Mouse (Mus musculus) right cerebral cortex, postnatal 36 days (tissue): ENCODE measurements at regions not wholly inside any gene's neighbourhood (a gene's known extent, or its start where the extent isn't known, plus 50 kb on each side); places are given as distances from the start of the nearest gene placed in this dataset.
"Not testable (repeated sequence)": the region's sequence is repeated elsewhere in the genome, so short reads cannot be mapped to it uniquely, and the experiment has no call there.

Experiments used
- DNase-seq, 2 experiments: peaks; one replicate each; pipeline ENCODE4 v3.0.0; 2022; ENCODE audit warnings: low spot score in 2 of 2, mixed read lengths in 1 of 2

- not testable (repeated sequence) for DNase-seq
Observed at GRCm38 (mm10) chrX:19341231-19342007, 139.7 kb downstream of the Tex13c3 start.

- no peak for DNase-seq
Observed at GRCm38 (mm10) chrX:19313286-19313685, 167.8 kb downstream of the Tex13c3 start.

- no peak for DNase-seq
Observed at GRCm38 (mm10) chrX:19311809-19312559, 169.1 kb downstream of the Tex13c3 start.

GRCm38 (mm10) chrX:19311377-19311776 lies 169.7 kb downstream of the Tex13c3 start:
- DNase-seq, result no peak

- no peak for DNase-seq
Observed at GRCm38 (mm10) chrX:19288171-19288570, 192.9 kb downstream of the Tex13c3 start.

GRCm38 (mm10) chrX:19286431-19286830 lies 194.7 kb downstream of the Tex13c3 start:
- DNase-seq, result no peak

GRCm38 (mm10) chrX:19285773-19286172 lies 195.3 kb downstream of the Tex13c3 start:
- DNase-seq, result no peak

GRCm38 (mm10) chrX:19283078-19283477 lies 198.0 kb downstream of the Tex13c3 start:
- DNase-seq, result no peak

- DNase-seq, result no peak
Observed at GRCm38 (mm10) chrX:19264237-19264636, 216.9 kb downstream of the Tex13c3 start.

- DNase-seq, result no peak
Observed at GRCm38 (mm10) chrX:19246777-19247619, 234.1 kb downstream of the Tex13c3 start.

GRCm38 (mm10) chrX:19237738-19238261 lies 243.3 kb downstream of the Tex13c3 start:
- peak; percentile 23 to 26 for DNase-seq

- peak; percentile 1 to 8 for DNase-seq
Observed at GRCm38 (mm10) chrX:19237048-19237737, 243.9 kb downstream of the Tex13c3 start.

- DNase-seq, result no peak
Observed at GRCm38 (mm10) chrX:19235449-19235848, 245.7 kb downstream of the Tex13c3 start.

GRCm38 (mm10) chrX:19231823-19232222 lies 249.3 kb downstream of the Tex13c3 start:
- no peak for DNase-seq

- no peak for DNase-seq
Observed at GRCm38 (mm10) chrX:19223336-19223735, 257.8 kb downstream of the Tex13c3 start.

GRCm38 (mm10) chrX:19220785-19221496 lies 260.2 kb downstream of the Tex13c3 start:
- DNase-seq, result no peak

GRCm38 (mm10) chrX:19219727-19220126 lies 261.4 kb downstream of the Tex13c3 start:
- no peak for DNase-seq

- no peak for DNase-seq
Observed at GRCm38 (mm10) chrX:19219301-19219700, 261.8 kb downstream of the Tex13c3 start.

- no peak for DNase-seq
Observed at GRCm38 (mm10) chrX:19206420-19206819, 274.7 kb downstream of the Tex13c3 start.

- DNase-seq, result no peak
Observed at GRCm38 (mm10) chrX:19202542-19202941, 278.6 kb downstream of the Tex13c3 start.

GRCm38 (mm10) chrX:19201383-19201782 lies 279.7 kb downstream of the Tex13c3 start:
- no peak for DNase-seq
